Mouse (Mus musculus): ENCODE results near the gene Ppp2r2d. TPM values are rescaled to one million over a fixed set of nuclear protein-coding genes. Genes with fewer than 3 reads are reported as not detected.

The Ppp2r2d gene
- total RNA-seq, 4 experiments from 2014 or later = 59.5 to 72.0 (median 61.3) TPM

GRCm38 (mm10) chr7:138921611-138922010 is 75.7 kb downstream of the Ppp2r2d start:
- DNase-seq (ENCODE audit: low spot score in 2 of 2) = no peak

- no peak for DNase-seq (ENCODE audit: low spot score in 2 of 2)
Observed at GRCm38 (mm10) chr7:138923756-138924425, 78.0 kb downstream of the Ppp2r2d start.

GRCm38 (mm10) chr7:138928456-138928855 is 82.6 kb downstream of the Ppp2r2d start:
- DNase-seq (ENCODE audit: low spot score in 2 of 2) = no peak

Other genes with a start within 250 kb of the Ppp2r2d start
- 10 to 100 TPM; 41.9 to 66.2 (median 50.6) TPM for gene Mapk1ip1, start 194 bp downstream of the Ppp2r2d start, total RNA-seq (2022)
- 100 to 1,000 TPM; 112 to 124 (median 117) TPM for gene Bnip3, start 63.4 kb downstream of the Ppp2r2d start, total RNA-seq (2022)
- 10 to 100 TPM; 51.6 to 59.5 (median 52.6) TPM for gene Jakmip3, start 94.7 kb downstream of the Ppp2r2d start, total RNA-seq (2022)
- 10 to 100 TPM; 48.8 to 55.4 (median 53.4) TPM for gene Dpysl4, start 239.9 kb downstream of the Ppp2r2d start, total RNA-seq (2022)

Measured in layer of hippocampus, adult 8-10 months (tissue).